Mouse (Mus musculus): ENCODE data around the gene Tenm2. TPM values are rescaled to one million over a fixed set of nuclear protein-coding genes. Genes with fewer than 3 reads are reported as not detected.

The Tenm2 gene
- polyA plus RNA-seq, 1 experiment from 2014 or later: 1.9 TPM

DNA sequence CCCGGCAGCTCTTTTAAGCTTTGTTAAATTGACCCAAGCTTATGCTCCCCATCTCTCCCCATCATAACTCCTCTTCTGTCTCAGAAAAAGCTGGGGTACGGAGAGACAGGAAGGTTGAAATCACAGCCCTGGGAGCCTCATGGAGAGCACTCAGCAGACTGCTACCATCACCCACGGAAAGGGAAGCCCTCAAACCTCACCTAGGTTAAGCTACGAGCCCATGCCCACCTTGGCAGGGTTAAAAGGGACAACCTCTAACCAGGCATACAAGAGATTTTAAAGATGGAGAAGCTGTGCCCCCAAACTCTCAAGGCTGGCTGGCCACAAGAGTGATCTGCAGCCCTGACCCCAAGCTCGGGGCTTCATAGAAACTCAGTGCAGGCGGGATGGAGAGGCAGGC is 1258.7 kb downstream of the Tenm2 start:
- H3K9ac ChIP-seq (ENCODE audit: low read length): no peak overlapping the region
- H3K4me2 ChIP-seq (ENCODE audit: low read depth, low read length): no peak overlapping the region
- peaks cover 9% of the 10 kb centered on the region for H3K27me3 ChIP-seq (ENCODE audit: control insufficient read depth, insufficient read depth, low read length)
- H3K4me3 ChIP-seq (replicated peaks; ENCODE audit: low read length): no peak overlapping the region
- peaks cover 9% of the 10 kb centered on the region; the same call in 1 of the 2 replicates for H3K4me1 ChIP-seq (ENCODE audit: control insufficient read depth, insufficient read depth, low read length)
- WGBS: 62% methylated on average over 6 of the region's 6 CpGs
- H3K27ac ChIP-seq (ENCODE audit: low read length): no peak overlapping the region
- no peaks in the 10 kb centered on the region for H3K36me3 ChIP-seq (ENCODE audit: control insufficient read depth, insufficient read depth, low read length)
- no peak for ATAC-seq (ENCODE audit: insufficient read depth, low FRiP score)
- H3K9me3 ChIP-seq (replicated peaks; ENCODE audit: control insufficient read depth, low read length): no peaks in the 10 kb centered on the region

DNA sequence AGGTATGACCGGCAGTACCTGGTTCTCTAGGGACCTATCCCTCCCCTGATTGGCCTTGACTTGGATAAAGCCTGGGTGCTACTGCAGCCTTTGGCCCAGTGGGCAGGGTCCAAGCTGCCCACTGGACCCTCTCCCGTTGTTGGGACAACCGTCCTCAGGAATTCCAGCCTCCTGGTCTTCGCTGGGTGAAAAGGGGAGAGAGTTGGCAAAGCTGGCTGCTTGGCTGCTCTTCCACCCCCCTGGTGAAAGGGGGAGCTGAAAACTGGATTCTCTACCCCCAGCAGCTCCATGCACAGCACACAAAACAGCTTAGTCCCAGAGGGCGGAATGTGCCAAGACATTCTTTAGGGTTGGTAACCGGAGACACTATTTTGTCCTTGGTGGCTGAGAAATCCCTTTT is 1259.3 kb downstream of the Tenm2 start:
- WGBS: 68% methylated on average over 6 of the region's 6 CpGs
- Histone ChIP-seq H3K9me3 (replicated peaks; ENCODE audit: control insufficient read depth, low read length) (no peaks in the 10 kb centered on the region), H3K4me1 (ENCODE audit: control insufficient read depth, insufficient read depth, low read length) (peaks cover 13% of the 10 kb centered on the region; the same call in 1 of the 2 replicates), H3K36me3 (ENCODE audit: control insufficient read depth, insufficient read depth, low read length) (no peaks in the 10 kb centered on the region), H3K9ac (ENCODE audit: low read length) (no peak overlapping the region), H3K27ac (ENCODE audit: low read length) (no peak overlapping the region), H3K4me3 (replicated peaks; ENCODE audit: low read length) (no peak overlapping the region), H3K4me2 (ENCODE audit: low read depth, low read length) (no peak overlapping the region), H3K27me3 (ENCODE audit: control insufficient read depth, insufficient read depth, low read length) (peaks cover 9% of the 10 kb centered on the region)
- ATAC-seq (ENCODE audit: insufficient read depth, low FRiP score): no peak

DNA sequence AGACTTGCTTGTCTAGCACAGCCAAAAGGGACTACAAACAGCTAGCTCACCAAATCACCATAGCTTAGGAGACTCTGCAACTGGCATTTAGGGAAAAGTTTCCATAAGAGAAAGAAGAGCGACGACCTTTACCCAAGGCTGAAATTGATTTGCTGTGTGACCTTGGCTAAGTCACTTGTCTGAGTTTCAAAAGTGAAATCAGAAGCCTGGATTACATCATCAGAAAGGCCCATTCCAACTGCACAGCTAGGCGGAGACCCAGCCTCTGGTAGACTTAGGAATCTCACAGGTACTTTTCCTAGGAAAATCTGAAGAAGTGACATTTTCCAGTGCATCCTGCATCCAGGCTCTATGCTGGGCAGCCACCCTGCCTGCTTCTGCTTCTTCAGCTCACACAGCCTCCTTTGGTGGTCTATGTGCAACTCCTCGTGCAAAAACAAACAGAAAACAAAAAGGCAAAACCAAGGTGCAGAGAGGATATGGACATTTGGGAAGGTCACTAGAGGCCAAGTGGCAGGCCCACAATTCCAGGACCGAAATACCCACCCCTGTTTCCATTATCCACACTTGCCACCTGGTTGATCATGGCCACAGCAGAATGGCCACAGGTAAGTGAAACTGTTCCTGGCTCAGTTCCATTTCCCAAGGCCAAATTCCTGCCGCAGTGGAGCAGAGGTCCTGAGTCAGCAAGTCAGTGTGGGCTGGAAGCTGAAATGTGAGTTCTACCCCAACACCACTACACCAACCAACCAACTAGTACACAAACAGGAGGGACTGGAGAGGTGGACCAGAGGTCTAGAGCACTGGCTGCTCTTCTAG is 1260.9 kb downstream of the Tenm2 start:
- peaks cover 16% of the 10 kb centered on the region; the same call in 1 of the 2 replicates for H3K4me1 ChIP-seq (ENCODE audit: control insufficient read depth, insufficient read depth, low read length)

GRCm38 (mm10) chr11:35973135-35973534 is 1262.6 kb downstream of the Tenm2 start:
- no peaks in the 10 kb centered on the region for H3K36me3 ChIP-seq (ENCODE audit: control insufficient read depth, insufficient read depth, low read length)
- H3K9me3 ChIP-seq (replicated peaks; ENCODE audit: control insufficient read depth, low read length): no peaks in the 10 kb centered on the region
- no peak overlapping the region for H3K4me3 ChIP-seq (replicated peaks; ENCODE audit: low read length)
- H3K9ac ChIP-seq (ENCODE audit: low read length): no peak overlapping the region
- WGBS: 40% methylated on average over 7 of the region's 7 CpGs
- H3K27ac ChIP-seq (ENCODE audit: low read length): no peak overlapping the region
- peaks cover 10% of the 10 kb centered on the region; the same call in 1 of the 2 replicates for H3K4me1 ChIP-seq (ENCODE audit: control insufficient read depth, insufficient read depth, low read length)
- ATAC-seq (ENCODE audit: insufficient read depth, low FRiP score): no peak
- no peaks in the 10 kb centered on the region for H3K27me3 ChIP-seq (ENCODE audit: control insufficient read depth, insufficient read depth, low read length)
- no peak overlapping the region for H3K4me2 ChIP-seq (ENCODE audit: low read depth, low read length)

More for the DNA sequence above, 1260.9 kb downstream of the Tenm2 start:
- no peaks in the 10 kb centered on the region for H3K36me3 ChIP-seq (ENCODE audit: control insufficient read depth, insufficient read depth, low read length)
- peaks cover 9% of the 10 kb centered on the region for H3K27me3 ChIP-seq (ENCODE audit: control insufficient read depth, insufficient read depth, low read length)
- no peak overlapping the region for H3K9ac ChIP-seq (ENCODE audit: low read length)
- 75% methylated on average over 6 of the region's 6 CpGs for WGBS
- H3K9me3 ChIP-seq (replicated peaks; ENCODE audit: control insufficient read depth, low read length): no peaks in the 10 kb centered on the region
- no peak overlapping the region for H3K4me3 ChIP-seq (replicated peaks; ENCODE audit: low read length)
- no peak overlapping the region for H3K4me2 ChIP-seq (ENCODE audit: low read depth, low read length)
- H3K27ac ChIP-seq (ENCODE audit: low read length): no peak overlapping the region
- ATAC-seq (ENCODE audit: insufficient read depth, low FRiP score): no peak

GRCm38 (mm10) chr11:35972270-35972931 is 1263.4 kb downstream of the Tenm2 start:
- Histone ChIP-seq H3K4me2 (ENCODE audit: low read depth, low read length) (0 out of 2 replicates have a peak overlapping the region, but pooled peaks have one; percentile 9), H3K4me1 (ENCODE audit: control insufficient read depth, insufficient read depth, low read length) (peaks cover 10% of the 10 kb centered on the region; the same call in 1 of the 2 replicates), H3K36me3 (ENCODE audit: control insufficient read depth, insufficient read depth, low read length) (no peaks in the 10 kb centered on the region), H3K27me3 (ENCODE audit: control insufficient read depth, insufficient read depth, low read length) (no peaks in the 10 kb centered on the region), H3K9me3 (replicated peaks; ENCODE audit: control insufficient read depth, low read length) (no peaks in the 10 kb centered on the region), H3K27ac (ENCODE audit: low read length) (peak overlapping the region; percentile 69), H3K9ac (ENCODE audit: low read length) (no peak overlapping the region), H3K4me3 (replicated peaks; ENCODE audit: low read length) (no peak overlapping the region)
- ATAC-seq (ENCODE audit: insufficient read depth, low FRiP score): no peak
- WGBS: 19% methylated on average over 6 of the region's 6 CpGs

DNA sequence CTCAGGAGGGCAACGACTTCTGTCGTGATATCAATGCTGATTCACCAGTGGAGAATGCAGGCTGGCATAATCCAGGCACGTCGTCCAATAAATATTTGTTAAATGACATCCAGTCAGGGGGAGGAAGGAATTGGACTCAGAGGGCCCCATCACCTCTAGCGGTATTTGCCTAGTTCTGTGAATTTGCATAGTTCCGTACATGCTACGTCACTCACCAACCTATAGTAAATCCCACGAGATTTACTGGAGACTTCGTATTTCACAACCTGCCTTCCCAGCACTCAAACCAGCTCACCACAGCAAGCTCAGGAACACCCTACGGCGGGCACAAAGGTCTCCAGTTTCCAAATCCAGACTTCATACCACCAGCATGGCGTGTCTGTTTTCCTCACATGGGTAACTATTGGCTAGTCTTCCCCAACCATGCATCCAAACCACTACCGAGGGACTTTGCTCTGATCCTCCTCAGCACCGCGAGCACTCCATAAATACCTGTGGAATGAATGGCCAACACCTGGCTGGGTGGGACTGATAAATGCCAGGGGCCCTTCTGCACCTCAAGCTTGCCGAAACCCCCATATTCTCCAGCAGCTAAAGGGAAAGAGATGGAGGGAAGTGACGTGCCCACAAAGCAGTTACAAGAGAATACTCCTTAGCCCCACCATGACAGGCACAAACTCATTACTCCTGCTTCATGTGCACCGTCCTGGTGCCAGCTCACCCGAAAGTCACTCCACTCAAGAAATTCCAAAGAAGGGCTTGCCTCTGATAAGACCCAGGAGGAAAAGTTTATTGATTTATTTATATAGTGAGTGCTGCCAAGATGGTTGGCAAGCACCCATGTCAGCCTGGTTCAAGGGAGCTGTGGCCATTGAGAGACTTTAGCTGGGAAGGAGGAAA is 1264.7 kb downstream of the Tenm2 start:
- Histone ChIP-seq H3K27ac (ENCODE audit: low read length) (peak overlapping the region; percentile 69), H3K36me3 (ENCODE audit: control insufficient read depth, insufficient read depth, low read length) (no peaks in the 10 kb centered on the region), H3K27me3 (ENCODE audit: control insufficient read depth, insufficient read depth, low read length) (no peaks in the 10 kb centered on the region), H3K4me2 (ENCODE audit: low read depth, low read length) (peak overlapping the region; percentile 20; the same call in 1 of the 2 replicates), H3K4me1 (ENCODE audit: control insufficient read depth, insufficient read depth, low read length) (peaks cover 8% of the 10 kb centered on the region; the same call in 1 of the 2 replicates), H3K9ac (ENCODE audit: low read length) (no peak overlapping the region), H3K4me3 (replicated peaks; ENCODE audit: low read length) (no peak overlapping the region), H3K9me3 (replicated peaks; ENCODE audit: control insufficient read depth, low read length) (no peaks in the 10 kb centered on the region)
- 65% methylated on average over 19 of the region's 19 CpGs for WGBS
- ATAC-seq (ENCODE audit: insufficient read depth, low FRiP score): peak; percentile 71

DNA sequence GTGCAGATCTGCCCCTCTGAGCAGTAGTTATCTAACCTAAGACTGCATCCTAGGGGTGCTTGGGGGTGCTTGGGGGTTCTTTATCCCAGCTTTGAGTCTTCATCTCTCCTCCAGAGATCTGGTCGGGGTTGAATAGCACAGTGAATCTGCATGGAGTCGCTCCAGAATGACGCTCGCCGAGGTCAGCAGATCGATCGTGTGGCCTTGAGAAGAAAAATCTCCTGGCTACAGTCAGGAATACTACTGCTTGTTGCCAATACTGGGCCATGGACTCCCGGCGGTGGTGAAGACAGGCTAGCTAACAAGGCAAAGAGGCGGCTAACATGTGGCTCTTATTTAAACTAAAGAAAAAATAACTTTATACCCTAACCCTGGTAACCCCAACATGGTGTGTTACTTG is 1267.5 kb downstream of the Tenm2 start:
- WGBS: 86% methylated on average over 10 of the region's 10 CpGs
- Histone ChIP-seq H3K36me3 (ENCODE audit: control insufficient read depth, insufficient read depth, low read length) (no peaks in the 10 kb centered on the region), H3K9ac (ENCODE audit: low read length) (no peak overlapping the region), H3K27ac (ENCODE audit: low read length) (no peak overlapping the region), H3K9me3 (replicated peaks; ENCODE audit: control insufficient read depth, low read length) (no peaks in the 10 kb centered on the region), H3K4me1 (ENCODE audit: control insufficient read depth, insufficient read depth, low read length) (peaks cover 13% of the 10 kb centered on the region; the same call in 1 of the 2 replicates), H3K4me2 (ENCODE audit: low read depth, low read length) (no peak overlapping the region), H3K4me3 (replicated peaks; ENCODE audit: low read length) (no peak overlapping the region), H3K27me3 (ENCODE audit: control insufficient read depth, insufficient read depth, low read length) (no peaks in the 10 kb centered on the region)
- ATAC-seq (ENCODE audit: insufficient read depth, low FRiP score): no peak

DNA sequence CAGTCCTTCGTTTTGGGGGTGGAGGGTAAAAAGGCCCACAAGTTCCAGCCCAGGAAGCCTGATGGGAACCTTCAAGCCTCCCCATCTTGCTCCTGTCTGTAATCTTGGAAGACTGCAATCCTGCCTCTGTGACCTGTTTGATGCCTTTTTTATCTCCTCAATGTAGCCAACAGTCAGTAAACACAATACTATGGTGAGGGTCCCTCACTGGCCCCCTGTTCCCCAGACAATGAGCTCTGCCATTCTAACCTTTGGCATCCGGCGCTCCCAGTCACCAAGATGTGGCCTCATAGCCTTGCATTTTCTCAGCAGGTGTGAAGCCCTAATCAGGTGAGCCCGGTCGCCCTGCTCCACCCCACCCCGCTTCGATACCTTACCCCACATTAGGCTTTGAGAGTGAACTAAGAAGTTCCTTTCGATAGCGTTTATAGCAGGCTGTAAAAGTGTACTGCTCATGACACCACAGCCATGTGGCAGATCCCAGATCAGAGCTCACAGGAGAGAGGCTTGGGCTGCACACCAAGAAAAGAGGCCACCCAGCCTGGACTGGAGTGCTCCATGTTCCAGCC is 1271.7 kb downstream of the Tenm2 start:
- no peaks in the 10 kb centered on the region for H3K9me3 ChIP-seq (replicated peaks; ENCODE audit: control insufficient read depth, low read length)
- H3K27ac ChIP-seq (ENCODE audit: low read length): peak overlapping the region; percentile 78
- H3K4me2 ChIP-seq (ENCODE audit: low read depth, low read length): no peak overlapping the region
- H3K36me3 ChIP-seq (ENCODE audit: control insufficient read depth, insufficient read depth, low read length): no peaks in the 10 kb centered on the region
- WGBS: 68% methylated on average over 9 of the region's 9 CpGs
- no peaks in the 10 kb centered on the region for H3K27me3 ChIP-seq (ENCODE audit: control insufficient read depth, insufficient read depth, low read length)
- H3K4me1 ChIP-seq (ENCODE audit: control insufficient read depth, insufficient read depth, low read length): peaks cover 6% of the 10 kb centered on the region; the same call in 1 of the 2 replicates
- peak overlapping the region; percentile 21; the same call in 1 of the 2 replicates for H3K9ac ChIP-seq (ENCODE audit: low read length)
- peak; percentile 64; the same call in 1 of the 2 replicates for ATAC-seq (ENCODE audit: insufficient read depth, low FRiP score)
- no peak overlapping the region for H3K4me3 ChIP-seq (replicated peaks; ENCODE audit: low read length)
